Mouse (Mus musculus) liver, postnatal 0 days (tissue): ENCODE measurements at regions not wholly inside any gene's neighbourhood (a gene's known extent, or its start where the extent isn't known, plus 50 kb on each side); places are given as distances from the start of the nearest gene placed in this dataset.

Experiments used
- CTCF ChIP-seq: sonication (generic); IDR thresholded peaks from 2 replicates; pipeline ENCODE4 v1.5.1; 2016; ENCODE audit warnings: antibody characterized with exemption, low read depth
- EP300 ChIP-seq: IDR thresholded peaks from 2 replicates; pipeline ENCODE4 v1.6.1; 2016; ENCODE audit warnings: antibody characterized with exemption, low read depth, mild to moderate bottlenecking

- TF ChIP-seq CTCF (no peak), EP300 (no peak)
Observed at GRCm38 (mm10) chr17:15231175-15231574, 145.5 kb downstream of the Dll1 start.
